Mouse (Mus musculus) small intestine, adult 2 months (tissue): ENCODE measurements at regions not wholly inside any gene's neighbourhood (a gene's known extent, or its start where the extent isn't known, plus 50 kb on each side); places are given as distances from the start of the nearest gene placed in this dataset.

ENCODE experiments used
- H3K27ac ChIP-seq: fragments of 200-500 bp; 2 replicates; pipeline ENCODE4 v1.5.1; 2012; ENCODE audit warnings: low read depth, low read length, control low read depth, inconsistent platforms; ENCODE audit not compliant: insufficient read depth
- H3K27me3 ChIP-seq: fragments of 200-500 bp; 2 replicates; pipeline ENCODE4 v1.6.1; 2012; ENCODE audit warnings: mild to moderate bottlenecking, moderate library complexity, low read length, inconsistent platforms; ENCODE audit not compliant: control insufficient read depth, insufficient read depth
- H3K36me3 ChIP-seq: fragments of 200-500 bp; 2 replicates; pipeline ENCODE4 v1.6.1; 2012; ENCODE audit warnings: mild to moderate bottlenecking, low read length, control low read depth, inconsistent platforms; ENCODE audit not compliant: control insufficient read depth, insufficient read depth
- H3K4me1 ChIP-seq: fragments of 200-500 bp; 2 replicates; pipeline ENCODE4 v1.6.1; 2012; ENCODE audit warnings: low read length, inconsistent platforms, mixed read lengths; ENCODE audit not compliant: control insufficient read depth, insufficient read depth, insufficient read length
- H3K4me3 ChIP-seq: fragments of 200-500 bp; 2 replicates; pipeline ENCODE4 v1.5.1; 2012; ENCODE audit warnings: low read depth, mild to moderate bottlenecking, control low read depth, inconsistent platforms, low read length, moderate library complexity
- CTCF ChIP-seq: fragments of 200-500 bp; IDR thresholded peaks from 2 replicates; pipeline ENCODE4 v1.5.1; 2012; ENCODE audit warnings: low read depth, mild to moderate bottlenecking, control low read depth, inconsistent platforms, low read length, moderate library complexity, mixed read lengths; ENCODE audit not compliant: insufficient replicate concordance, insufficient read length; ENCODE audit errors: extremely low read depth
- POLR2A ChIP-seq: fragments of 200-500 bp; IDR thresholded peaks from 2 replicates; pipeline ENCODE4 v1.6.1; 2012; ENCODE audit warnings: low read depth, mild to moderate bottlenecking, control low read depth, inconsistent platforms, low read length, moderate library complexity
- WGBS: fragments of 180-500 bp; shearing (Covaris S2); methylation state at CpG from one replicate; pipeline ENCODE4 v1.1.7; 2018; 5-methylcytosine and 5-hydroxymethylcytosine counted together

- H3K4me1 ChIP-seq, result no peaks in the 10 kb centered on the region
- H3K27ac ChIP-seq, result no peak overlapping the region
- TF ChIP-seq POLR2A, result no peak
- no peak for TF ChIP-seq CTCF
- no peaks in the 10 kb centered on the region for H3K27me3 ChIP-seq
- H3K36me3 ChIP-seq, result no peaks in the 10 kb centered on the region
- no peak overlapping the region for H3K4me3 ChIP-seq
- 84% methylated on average over 10 of the region's 10 CpGs for WGBS
Measured at GRCm38 (mm10) chr16:93448124-93448523, 155.7 kb downstream of the Setd4 start.

GRCm38 (mm10) chr16:93446970-93447369 lies 156.9 kb downstream of the Setd4 start:
- Histone ChIP-seq H3K36me3 (no peaks in the 10 kb centered on the region), H3K4me1 (no peaks in the 10 kb centered on the region), H3K27me3 (no peaks in the 10 kb centered on the region), H3K4me3 (no peak overlapping the region), H3K27ac (no peak overlapping the region)
- WGBS, result 87% methylated on average over 5 of the region's 5 CpGs
- TF ChIP-seq POLR2A, result no peak
- no peak for TF ChIP-seq CTCF

- no peaks in the 10 kb centered on the region for H3K36me3 ChIP-seq
- no peak for TF ChIP-seq POLR2A
- no peak for TF ChIP-seq CTCF
- H3K27me3 ChIP-seq, result no peaks in the 10 kb centered on the region
- H3K4me3 ChIP-seq, result no peak overlapping the region
- no peak overlapping the region for H3K27ac ChIP-seq
- WGBS, result 59% methylated on average over 13 of the region's 13 CpGs
- H3K4me1 ChIP-seq, result no peaks in the 10 kb centered on the region
Measured at GRCm38 (mm10) chr16:93446206-93446605, 157.7 kb downstream of the Setd4 start.

- TF ChIP-seq POLR2A (no peak), CTCF (no peak)
- H3K4me3 ChIP-seq, result no peak overlapping the region
- 56% methylated on average over 11 of the region's 11 CpGs for WGBS
- H3K36me3 ChIP-seq, result no peaks in the 10 kb centered on the region
- no peak overlapping the region for H3K27ac ChIP-seq
- H3K4me1 ChIP-seq, result no peaks in the 10 kb centered on the region
- H3K27me3 ChIP-seq, result no peaks in the 10 kb centered on the region
Measured at GRCm38 (mm10) chr16:93442837-93443236, 161.0 kb downstream of the Setd4 start.

- TF ChIP-seq CTCF (no peak), POLR2A (no peak)
- no peaks in the 10 kb centered on the region for H3K4me1 ChIP-seq
- no peak overlapping the region for H3K4me3 ChIP-seq
- H3K36me3 ChIP-seq, result no peaks in the 10 kb centered on the region
- H3K27me3 ChIP-seq, result no peaks in the 10 kb centered on the region
- H3K27ac ChIP-seq, result no peak overlapping the region
- 39% methylated on average over 14 of the region's 14 CpGs for WGBS
Measured at GRCm38 (mm10) chr16:93437608-93438425, 166.0 kb downstream of the Setd4 start.

- H3K27ac ChIP-seq, result no peak overlapping the region
- no peaks in the 10 kb centered on the region for H3K4me1 ChIP-seq
- H3K27me3 ChIP-seq, result no peaks in the 10 kb centered on the region
- 49% methylated on average over 3 of the region's 3 CpGs for WGBS
- H3K36me3 ChIP-seq, result no peaks in the 10 kb centered on the region
- TF ChIP-seq CTCF (no peak), POLR2A (no peak)
- no peak overlapping the region for H3K4me3 ChIP-seq
Measured at GRCm38 (mm10) chr16:93436732-93437131, 167.1 kb downstream of the Setd4 start.

- TF ChIP-seq POLR2A (no peak), CTCF (no peak)
- Histone ChIP-seq H3K4me3 (no peak overlapping the region), H3K27ac (no peak overlapping the region), H3K36me3 (no peaks in the 10 kb centered on the region), H3K4me1 (no peaks in the 10 kb centered on the region), H3K27me3 (no peaks in the 10 kb centered on the region)
- 89% methylated on average over 5 of the region's 5 CpGs for WGBS
Measured at GRCm38 (mm10) chr16:93431316-93431715, 172.5 kb downstream of the Setd4 start.
